Mouse (Mus musculus): ENCODE measurements around the gene Prpf3. TPM values are rescaled to one million over a fixed set of nuclear protein-coding genes. Genes with fewer than 3 reads are reported as not detected.
A peak's percentile ranks its signal among the peaks of the same experiment; 100 is the strongest.
"Not testable (repeated sequence)": the region's sequence is repeated elsewhere in the genome, so short reads cannot be mapped to it uniquely, and the experiment has no call there.

Gene Prpf3
- 10 to 100 TPM; 27.8 to 43.0 (median 35.6) TPM for total RNA-seq (2022)

DNA sequence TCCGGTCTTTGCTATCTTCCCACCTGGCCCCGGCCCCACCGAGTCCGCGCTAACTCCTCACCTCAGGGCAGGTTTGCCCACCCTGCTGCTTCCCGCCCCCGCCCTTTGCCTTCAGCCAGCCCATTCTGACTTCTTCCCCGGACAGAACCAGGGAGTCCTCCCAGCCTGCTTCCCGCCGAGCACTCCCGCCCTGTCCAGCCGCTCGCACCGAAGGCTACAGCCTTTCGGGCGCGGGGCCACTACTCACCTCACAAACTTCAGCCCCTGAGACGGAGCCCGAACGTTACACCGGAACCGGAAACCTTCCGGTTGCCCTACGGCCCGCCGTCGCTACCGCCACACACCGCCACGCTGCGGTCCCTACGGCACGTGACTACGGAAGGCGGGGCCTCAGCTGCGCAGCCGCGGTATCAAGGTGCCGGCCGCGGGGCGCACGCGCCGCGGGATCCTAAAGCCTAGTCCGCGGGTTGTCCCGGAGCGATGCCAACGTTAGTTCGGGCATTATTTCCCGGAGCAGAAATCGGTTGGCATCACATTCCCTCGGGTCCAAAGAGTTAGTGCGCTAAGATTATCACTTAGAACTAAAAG is at the start of gene Prpf3:
Prpf3 (minus strand) TSS at position 384 of the 588 bp plus-strand sequence.
- DNase-seq = peak; percentile 92

DNA sequence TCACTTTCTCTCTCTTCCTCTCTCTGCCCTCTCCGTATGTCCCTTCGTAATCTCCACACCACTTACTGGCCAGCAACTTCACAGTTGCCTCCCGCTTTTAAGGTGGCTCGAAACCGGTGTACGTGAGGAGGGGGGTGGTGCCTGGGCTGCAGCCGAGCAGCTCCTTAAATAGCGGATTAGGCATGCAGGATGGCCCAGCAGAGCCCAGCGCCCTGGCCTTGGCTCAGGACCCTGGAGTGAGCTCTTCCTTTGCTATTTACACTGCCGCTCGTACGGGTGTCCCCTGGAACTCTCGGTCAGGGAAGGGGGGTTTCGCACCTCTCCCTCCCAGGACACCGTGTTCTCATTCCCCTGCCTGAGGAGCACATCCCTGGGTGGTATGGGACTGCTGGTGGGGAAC is 48.9 kb upstream of the Prpf3 start, which contains the start of gene Car14:
Car14 (minus strand) TSS at position 124 of the 400 bp plus-strand sequence.
- no peak for DNase-seq

DNA sequence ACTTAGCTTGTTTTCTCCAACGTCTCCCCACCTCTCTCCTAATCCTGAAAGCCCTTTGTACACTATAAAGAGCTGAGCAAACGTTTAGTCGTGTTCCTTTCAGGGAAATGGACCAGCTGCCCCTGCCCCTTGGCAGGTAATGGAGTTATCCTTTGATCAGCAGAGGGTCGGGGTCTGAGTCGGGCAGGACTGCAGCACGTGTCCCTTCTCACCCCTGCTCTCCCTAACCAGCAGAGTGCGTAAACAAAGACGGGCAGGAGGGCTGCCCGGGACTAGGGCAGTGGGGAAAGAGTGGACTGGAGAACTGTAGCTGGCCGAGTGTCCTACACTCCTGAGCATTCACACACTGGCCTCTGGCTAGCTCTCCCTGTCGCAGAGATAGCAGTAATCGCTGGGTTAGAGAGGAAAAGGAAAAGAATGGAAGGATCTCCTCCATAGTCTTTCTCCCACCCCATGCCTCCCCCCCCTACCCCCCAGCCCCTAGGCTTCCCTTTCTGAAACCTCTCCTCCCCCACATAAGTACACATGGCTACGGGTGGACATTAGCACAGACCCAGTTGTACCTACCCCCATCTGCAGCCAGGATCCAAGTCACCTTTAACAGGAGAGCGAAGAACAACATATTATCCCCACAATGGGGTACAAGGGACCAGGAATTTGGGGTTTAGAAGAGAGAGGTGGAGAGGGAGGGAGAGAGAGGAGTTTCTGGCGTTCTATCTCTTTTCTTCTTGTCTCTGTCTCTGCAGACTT is 48.2 kb upstream of the Prpf3 start:
- no peak for DNase-seq

DNA sequence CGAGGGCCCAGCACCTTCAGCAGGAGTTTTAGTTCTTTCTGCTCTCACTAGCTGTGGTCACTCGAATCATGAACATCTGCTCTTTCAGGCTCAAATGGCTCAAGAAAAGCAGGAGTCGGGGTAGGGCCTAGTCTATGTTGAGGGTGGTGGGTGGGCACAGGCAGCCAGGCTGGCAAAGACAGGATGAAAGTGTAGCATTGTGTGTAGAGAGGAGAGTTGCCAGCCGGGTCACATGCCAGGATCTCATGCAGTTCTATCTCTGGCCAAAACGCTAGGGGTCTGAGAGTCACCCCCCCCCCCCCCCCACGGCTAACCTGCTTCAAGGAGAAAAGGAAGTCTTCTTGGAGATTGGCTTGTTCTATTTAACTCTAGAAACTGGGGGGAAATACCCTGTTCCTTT is 47.0 kb upstream of the Prpf3 start:
- DNase-seq = no peak

DNA sequence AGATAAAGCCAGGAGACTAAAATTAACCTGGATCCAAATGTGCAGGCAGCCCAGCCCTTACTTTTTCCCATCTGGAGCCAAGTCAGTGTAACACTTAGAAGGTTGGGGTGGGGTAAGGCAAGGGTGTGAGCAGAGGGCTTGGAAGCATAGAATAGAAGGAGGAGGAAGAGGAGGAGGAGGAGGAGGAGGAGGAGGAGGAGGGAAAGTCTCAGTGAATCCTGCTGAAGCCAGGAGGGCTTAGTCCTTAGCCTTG is 46.6 kb upstream of the Prpf3 start:
- no peak for DNase-seq

DNA sequence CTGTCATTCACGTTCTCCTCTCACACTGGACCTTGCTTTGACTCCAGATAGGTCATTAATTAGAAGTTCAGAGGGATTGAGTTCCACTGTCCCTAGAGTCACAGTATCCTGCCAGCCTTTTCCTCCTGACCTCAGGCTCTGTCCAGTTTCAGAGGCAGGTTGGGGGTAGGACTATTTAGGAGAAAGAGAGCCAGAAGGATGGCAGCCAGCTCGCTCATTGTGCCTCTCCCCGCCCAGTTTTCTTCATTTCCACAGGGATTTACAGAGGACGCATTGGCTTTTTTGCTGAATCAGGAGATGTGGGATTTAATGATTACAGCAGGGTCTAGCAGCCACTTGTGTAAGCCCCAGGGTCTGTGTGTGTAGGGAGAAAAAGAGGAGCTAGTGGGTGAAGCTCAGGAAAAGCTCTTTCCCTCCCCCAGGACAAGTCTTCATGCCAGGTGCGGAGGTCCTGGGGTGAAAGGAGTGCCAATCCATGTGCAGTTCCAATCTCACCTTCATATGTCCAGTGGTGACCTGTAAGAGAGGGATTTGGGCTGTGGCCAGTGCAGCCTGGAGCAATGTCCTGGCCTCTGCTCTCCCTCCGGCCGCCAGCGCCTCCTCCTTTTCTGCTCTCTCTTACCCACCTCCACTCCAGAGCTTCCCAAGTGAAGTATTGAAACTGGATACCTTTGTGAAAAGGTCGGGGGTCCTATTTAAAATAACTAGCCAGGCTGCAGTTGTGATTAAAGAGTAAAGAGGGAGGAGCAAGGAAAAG is 46.1 kb upstream of the Prpf3 start:
- no peak for DNase-seq

DNA sequence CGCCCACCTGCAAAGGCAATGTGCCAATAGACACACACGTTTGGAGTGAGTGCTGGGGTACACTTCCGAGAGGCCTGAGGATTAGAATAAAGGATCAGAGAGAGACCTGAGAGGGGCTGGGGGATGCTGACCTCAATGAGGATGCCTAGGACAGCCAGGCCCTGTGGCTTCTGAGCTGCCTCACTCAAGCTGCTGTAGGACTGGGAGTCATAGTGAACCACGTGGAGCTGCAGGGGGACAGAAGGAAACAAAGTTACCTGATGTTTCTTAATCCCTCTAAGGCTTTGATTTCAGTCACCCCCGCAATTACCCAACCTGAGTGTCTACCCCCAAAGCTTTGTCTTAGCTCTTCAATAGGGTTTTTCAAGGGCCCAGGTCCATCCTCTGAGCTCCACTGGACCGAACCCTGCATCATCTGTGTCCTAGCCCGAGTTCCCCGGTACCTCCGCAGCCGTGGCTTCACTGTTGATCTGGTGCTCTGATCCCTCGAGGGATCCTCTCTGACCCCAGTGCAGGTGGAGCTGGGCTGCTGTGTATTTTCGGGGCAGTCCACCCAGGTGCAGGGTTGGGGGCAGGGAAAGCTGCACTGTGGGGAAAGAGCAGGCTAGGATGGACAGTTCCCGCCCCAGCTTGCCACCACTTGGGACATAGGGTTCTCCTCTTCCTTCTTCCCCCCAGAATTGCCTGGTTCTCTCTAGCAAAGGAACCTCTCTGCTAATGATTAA is 44.3 kb upstream of the Prpf3 start:
- no peak for DNase-seq

DNA sequence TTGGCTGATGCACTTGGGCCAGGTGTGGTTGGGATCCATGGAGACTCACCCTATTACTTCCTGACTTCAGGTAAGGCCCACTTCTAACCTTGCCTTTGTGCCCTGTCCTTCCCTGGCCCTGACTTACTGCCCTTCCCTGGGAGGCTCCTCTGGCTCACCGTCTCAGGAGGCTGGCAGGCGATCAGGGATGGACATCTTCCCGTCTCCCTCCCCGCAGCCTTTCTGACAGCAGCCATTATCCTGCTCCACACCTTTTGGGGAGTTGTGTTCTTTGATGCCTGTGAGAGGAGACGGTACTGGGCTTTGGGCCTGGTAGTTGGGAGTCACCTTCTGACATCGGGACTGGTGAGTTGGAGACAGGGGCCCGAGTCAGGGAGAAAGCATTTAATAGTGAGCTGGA is 39.8 kb upstream of the Prpf3 start:
- DNase-seq = not testable (repeated sequence)

DNA sequence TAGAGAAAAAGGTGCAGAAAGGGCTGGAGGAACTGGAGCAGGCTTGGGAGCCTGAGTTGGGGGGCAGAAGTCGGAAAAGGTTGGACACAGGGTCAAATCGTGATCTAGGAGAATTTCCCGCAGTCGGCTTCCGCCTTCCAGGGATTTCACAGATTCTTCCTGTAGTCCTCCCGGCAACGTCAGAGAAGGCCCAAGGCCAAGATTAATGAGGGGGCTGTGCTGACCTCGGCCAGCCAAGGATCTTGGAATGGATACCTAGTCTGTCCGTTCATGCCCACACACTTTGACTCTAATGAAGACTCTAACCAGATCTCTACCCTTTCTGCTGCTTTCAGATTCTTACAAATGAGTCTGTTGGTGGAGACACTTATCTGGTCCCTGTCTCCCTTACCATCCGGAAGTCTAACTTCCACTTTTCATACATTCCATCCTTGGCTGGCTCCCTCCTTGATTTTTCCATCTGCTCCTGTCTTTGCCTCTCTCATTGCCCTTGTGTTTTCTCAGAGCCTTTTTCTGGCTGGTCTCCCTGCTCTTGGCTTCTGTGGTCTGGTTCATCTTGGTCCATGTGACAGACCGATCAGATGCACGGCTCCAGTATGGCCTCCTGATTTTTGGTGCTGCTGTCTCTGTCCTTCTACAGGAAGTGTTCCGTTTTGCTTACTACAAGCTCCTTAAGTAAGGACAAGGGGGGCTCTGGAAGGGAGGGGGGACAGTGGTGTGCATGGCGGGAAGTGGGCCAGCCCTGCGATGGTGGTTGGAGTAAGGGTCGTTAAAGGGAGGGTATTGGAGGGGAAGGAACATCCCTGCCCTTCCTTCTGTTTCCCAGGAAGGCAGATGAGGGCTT is 38.9 kb upstream of the Prpf3 start:
- DNase-seq = peak; percentile 78

DNA sequence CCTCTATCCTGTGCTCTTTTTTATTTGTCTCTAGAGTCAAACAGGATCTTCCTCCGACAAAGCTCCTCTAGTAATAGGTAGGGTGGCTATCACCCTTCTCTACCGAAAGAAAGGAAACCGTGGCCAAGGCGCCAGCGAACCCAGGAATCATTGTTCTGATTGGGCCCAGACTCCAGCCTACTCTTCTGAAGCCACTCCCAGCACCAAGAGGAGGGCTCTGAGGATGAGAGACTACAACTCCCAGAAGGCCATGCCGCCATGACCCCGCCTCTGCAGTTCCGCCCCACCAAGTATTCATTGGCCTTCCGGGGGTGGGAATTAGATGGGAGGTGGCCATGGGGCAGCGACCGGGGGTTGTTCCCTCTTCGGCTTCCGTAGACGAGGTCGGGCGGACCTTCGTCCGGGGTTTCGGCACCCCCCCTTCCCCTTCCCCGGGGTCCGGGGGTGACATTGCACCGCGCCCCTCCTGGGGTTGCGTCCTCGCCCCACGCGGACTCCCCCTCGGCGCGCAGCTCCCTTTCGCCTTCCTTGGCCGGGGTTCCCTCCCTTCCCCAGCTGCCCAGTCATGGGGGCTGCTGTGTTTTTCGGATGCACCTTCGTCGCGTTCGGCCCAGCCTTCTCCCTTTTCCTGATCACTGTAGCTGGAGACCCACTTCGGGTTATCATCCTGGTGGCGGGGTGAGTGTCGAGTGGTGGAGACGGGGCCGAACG is 38.1 kb upstream of the Prpf3 start, which contains the start of gene Aph1a:
Aph1a (plus strand) TSS at position 364 of the 711 bp plus-strand sequence.
- DNase-seq = peak; percentile 98

DNA sequence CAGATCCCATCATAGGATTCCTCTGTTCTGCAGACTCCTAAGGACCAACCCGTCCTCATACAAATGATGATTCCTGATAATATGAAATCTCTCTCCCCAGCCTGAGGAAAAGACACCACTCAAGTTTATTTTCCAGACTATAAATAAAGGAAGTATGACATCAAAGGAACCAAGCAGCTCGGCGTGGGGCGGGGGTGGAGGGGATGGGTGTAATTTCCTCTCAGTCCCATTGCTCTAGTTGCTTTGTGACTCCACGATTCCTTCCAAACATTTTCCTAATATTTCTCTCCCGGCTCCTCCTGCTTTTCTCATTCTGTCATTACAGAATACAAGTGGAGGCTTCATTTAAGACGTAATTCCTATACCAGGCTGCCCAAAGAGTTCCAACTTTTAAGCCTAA is 37.4 kb upstream of the Prpf3 start:
- DNase-seq = no peak

DNA sequence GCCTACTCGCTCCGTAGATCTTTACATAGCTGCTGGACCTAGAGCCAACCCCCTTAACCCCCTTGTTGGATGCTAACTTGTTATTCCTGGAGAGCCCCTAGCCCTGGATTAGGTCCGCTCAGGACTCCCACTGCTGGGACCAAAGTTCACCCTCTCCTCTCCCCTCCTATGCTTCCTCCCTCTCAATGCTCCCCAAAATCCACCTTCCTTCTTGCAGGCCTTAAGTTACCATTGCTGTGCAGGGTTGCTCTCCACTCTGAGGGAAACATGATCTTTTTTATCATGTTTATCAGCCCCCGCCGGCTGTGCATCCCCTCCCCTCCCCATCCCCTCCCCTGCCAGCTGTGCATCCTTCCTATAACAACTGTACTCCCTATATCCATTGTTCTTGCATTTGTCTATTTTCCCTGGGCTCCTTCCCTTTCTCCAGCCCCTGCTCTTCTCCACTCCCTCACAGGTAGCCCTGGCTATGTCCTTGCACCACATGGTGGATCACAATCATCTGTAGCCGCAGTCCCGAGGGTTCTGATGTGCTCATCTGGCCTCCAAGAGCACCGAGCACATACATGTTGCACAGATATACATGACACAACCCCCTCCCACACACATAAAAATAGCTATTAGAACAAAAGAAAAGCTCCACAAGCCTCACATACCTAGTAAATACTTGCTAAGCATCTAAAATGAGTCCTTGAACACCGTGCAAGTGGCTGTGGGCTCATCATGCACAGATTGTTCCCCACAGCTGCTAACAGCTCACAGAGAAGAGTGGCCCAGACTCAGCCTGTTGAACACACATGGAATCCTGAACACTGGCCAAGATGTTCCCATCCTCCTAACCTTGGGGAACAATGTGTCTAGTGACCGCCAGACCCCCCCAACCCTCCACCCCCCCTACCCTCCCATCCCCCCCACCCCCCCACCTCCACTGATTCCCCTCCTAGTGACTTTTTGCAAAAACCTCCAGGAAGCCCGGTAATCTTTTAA is 36.7 kb upstream of the Prpf3 start:
- DNase-seq = no peak

DNA sequence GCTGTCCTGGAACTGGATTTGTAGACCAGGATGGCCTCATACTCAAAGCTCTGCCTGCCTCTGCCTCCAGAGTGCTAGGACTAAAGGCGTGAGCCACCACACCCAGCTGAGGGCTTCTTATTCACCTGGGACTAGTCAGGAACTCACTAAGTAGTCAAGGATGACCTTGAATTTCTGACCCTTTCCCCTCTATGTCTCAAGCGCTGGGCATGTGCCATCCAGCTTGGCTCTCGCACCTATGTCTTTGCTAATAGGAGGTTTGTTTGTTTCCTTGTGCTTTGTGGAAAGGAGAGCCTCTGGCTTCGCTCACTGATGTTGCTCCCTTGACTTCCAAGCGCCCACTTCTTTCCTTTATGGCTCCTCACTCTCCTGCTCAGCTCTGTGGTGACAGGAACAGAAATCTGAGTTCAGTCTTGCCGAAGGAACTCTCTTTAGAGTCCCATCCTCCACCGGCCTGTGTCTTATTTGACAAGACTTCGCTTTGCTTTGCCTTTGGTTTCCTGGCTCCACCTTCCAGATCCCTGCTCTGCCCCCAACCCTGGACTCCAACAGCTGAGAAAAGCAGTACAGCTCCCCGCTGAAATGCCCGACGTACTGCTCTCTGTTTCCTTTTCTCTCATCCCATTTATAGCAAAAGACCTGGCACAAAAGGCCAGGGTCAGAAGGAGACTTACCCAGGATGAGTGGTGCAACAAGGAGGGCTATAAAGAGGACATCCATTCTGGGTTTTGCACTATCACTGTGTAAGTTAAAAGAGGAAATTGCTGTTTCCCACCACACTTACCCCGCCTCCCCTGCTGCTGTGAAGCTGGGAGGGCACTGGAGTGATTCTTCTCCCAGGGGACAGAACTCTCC is 35.8 kb upstream of the Prpf3 start, which contains the start of gene BC028528:
BC028528 (minus strand) TSS at position 795 of the 855 bp plus-strand sequence.
- DNase-seq = no peak

DNA sequence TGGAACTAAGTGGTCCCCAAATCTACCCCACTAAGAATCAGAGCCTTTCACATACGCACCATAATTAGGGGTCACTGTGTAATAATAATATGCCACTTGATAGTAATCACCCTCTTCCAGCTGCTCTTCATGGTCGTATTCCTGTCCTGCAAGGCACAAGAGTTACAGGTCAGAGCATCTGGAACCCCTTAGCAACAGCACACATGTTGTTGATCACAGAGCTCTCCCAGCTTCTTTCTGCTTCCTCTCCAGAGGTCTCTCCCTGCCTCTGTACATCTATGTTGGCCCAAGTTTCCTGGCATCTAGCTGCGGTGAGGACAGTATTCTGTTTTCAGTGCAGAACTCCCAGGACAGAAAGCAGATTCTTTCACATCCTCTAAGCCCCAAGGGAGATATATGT is 34.0 kb upstream of the Prpf3 start:
- no peak for DNase-seq

DNA sequence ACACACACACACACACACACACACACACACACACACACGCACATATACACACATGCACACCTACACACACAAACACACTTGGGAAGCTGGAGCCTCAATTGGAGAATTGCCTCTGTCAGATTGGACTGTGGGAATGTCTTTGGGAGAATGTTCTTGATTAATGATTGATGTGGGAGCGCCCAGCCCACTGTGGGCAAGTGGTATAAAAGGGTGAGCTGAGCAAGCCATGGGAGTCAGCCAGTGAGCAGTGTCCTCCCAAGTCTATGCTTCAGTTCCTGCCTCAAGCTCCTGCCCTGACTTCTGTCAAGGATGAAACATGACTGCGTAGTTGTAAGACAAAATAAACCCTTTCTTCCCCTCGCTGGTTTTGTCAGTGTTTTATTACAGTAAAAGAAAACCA is 31.9 kb upstream of the Prpf3 start:
- no peak for DNase-seq

DNA sequence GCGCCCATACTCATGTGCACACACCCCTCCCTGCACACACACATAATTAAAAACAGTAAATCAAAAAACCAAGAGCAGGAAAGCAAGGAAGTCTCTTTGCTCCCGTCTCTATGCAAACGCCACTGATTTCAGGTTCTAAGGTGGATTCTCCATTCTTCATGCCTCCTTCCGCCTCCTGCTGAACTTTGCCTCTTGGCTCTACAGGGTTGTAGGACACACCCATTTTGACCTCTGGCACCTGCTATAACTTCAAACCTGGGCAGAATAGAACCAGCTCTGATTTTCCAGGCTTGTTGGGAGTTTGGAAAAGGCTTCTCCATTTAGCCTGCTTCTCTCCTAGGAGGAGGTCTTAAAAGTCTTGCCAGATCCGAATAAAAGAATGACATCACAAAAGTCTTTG is 28.7 kb upstream of the Prpf3 start:
- no peak for DNase-seq

DNA sequence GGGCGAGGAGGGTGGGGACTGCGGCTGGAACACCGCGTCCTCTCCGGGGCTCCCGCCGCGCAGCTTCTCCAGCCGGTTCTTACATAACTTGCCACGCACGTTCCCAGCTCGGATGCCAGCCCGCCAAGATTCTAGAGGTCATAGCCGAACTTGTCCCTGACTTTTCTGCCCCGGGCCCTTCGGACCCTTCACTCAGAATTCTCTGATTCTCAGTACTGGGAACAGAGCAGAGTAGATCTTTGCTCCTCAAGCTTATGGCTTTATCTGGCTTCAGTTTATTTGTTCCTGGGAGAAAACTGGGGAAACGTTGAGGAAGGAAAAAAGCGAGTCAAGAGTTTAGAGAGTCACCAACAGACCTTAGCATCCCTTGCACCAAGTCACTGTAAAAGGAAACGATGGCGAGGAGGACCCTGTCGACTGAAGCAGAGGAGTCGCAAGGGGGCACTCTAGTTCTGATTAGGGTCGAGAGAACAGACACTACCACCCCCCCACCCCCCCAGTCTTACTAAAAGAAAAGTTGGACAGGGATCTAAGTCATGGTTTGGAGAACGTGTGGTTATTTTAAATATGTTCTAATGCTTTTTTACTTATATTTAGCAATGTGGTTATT is 27.2 kb upstream of the Prpf3 start:
- DNase-seq = peak; percentile 64

DNA sequence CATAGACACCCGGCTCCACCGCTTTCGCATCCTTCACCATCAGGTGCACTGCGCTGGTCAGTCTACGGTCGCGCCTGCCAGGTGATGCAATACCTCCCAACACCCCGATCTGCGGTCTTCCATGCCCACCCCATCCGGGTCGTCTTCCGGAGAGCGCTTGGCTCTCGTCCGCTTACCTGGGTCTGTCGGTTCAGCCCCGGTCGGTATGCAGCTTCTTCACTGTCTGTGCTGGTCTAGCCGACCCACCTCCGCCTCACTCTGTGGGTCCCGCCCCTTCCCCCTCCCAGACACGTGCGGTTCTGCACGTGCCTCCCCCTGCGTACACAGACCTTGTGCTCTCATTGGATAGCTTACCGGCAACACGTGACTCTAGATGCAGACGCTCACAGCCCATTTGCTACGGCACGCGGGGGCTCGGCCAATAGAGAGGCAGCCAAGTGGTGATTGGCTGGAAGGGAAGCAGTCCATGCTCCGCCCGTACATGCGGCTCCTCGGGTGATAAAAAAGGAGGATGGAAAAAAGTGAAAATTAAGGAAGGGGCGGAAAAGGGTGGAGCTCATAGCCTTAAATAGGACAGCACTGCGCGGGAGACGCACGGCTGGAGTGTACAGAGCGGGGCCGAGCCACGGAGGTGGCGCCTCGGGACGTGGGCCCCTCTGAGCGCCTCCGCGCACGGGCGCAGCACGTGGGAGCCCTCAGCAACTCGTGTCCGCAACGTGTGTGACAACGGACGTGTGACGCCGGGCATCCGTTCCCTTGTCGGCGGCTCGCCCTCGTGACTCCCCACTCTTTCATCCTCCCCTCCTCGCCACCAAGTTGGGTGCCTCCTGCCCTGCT is 26.5 kb upstream of the Prpf3 start, which contains the start of gene Ciart:
Ciart (minus strand) TSS at position 273 of the 837 bp plus-strand sequence.
- peak; percentile 97 for DNase-seq

All from adrenal gland, adult 8-10 months (tissue).